Mouse (Mus musculus): ENCODE data around the gene Ecsit.
"Not testable (repeated sequence)": the region's sequence is repeated elsewhere in the genome, so short reads cannot be mapped to it uniquely, and the experiment has no call there.

The Ecsit gene

GRCm38 (mm10) chr9:22089281-22089680 is 4.0 kb upstream of the Ecsit start:
- no peak for DNase-seq

GRCm38 (mm10) chr9:22087034-22087618 is 1.9 kb upstream of the Ecsit start:
- DNase-seq: no peak

- DNase-seq: no peak
These were observed 774 bp upstream of the Ecsit start for GRCm38 (mm10) chr9:22086012-22086411.

- no peak for DNase-seq
These were observed 594 bp downstream of the Ecsit start for GRCm38 (mm10) chr9:22084667-22085021.

- DNase-seq: no peak
These were observed 9.0 kb downstream of the Ecsit start for GRCm38 (mm10) chr9:22076223-22076622.

GRCm38 (mm10) chr9:22075778-22076177 is 9.5 kb downstream of the Ecsit start:
- DNase-seq: not testable (repeated sequence)

- no peak for DNase-seq
These were observed 13.0 kb downstream of the Ecsit start for GRCm38 (mm10) chr9:22072276-22072675.

GRCm38 (mm10) chr9:22070791-22071573 is 14.3 kb downstream of the Ecsit start, which contains the start of the genes Gm49318 and Zfp653:
Gm49318 (minus strand) TSS chr9:22071259.
Zfp653 (minus strand) TSS chr9:22071376.
- peak; percentile 98 for DNase-seq

GRCm38 (mm10) chr9:22069881-22070553 is 15.2 kb downstream of the Ecsit start:
- no peak for DNase-seq

GRCm38 (mm10) chr9:22067195-22067594 is 18.0 kb downstream of the Ecsit start:
- no peak for DNase-seq

- DNase-seq: no peak
These were observed 18.8 kb downstream of the Ecsit start for GRCm38 (mm10) chr9:22066433-22066832.

- DNase-seq: no peak
These were observed 19.6 kb downstream of the Ecsit start for GRCm38 (mm10) chr9:22065642-22066041.

- no peak for DNase-seq
These were observed 20.9 kb downstream of the Ecsit start for GRCm38 (mm10) chr9:22064341-22064740.

- no peak for DNase-seq
These were observed 23.9 kb downstream of the Ecsit start for GRCm38 (mm10) chr9:22061339-22061738.

GRCm38 (mm10) chr9:22058011-22058424 is 27.2 kb downstream of the Ecsit start:
- no peak for DNase-seq

GRCm38 (mm10) chr9:22057031-22057517 is 28.2 kb downstream of the Ecsit start:
- no peak for DNase-seq

- DNase-seq: peak; percentile 45
These were observed 28.8 kb downstream of the Ecsit start for GRCm38 (mm10) chr9:22056303-22056910.

- no peak for DNase-seq
These were observed 29.5 kb downstream of the Ecsit start for GRCm38 (mm10) chr9:22055713-22056112.

- DNase-seq: peak; percentile 82
These were observed 30.7 kb downstream of the Ecsit start for GRCm38 (mm10) chr9:22054411-22055076.

- no peak for DNase-seq
These were observed 31.6 kb downstream of the Ecsit start for GRCm38 (mm10) chr9:22053657-22054056.

- no peak for DNase-seq
These were observed 33.3 kb downstream of the Ecsit start, which contains the start of gene Elavl3 for GRCm38 (mm10) chr9:22051958-22052254. Elavl3 (minus strand) TSS chr9:22052023.

- no peak for DNase-seq
These were observed 33.9 kb downstream of the Ecsit start for GRCm38 (mm10) chr9:22051161-22051957.
